Mouse (Mus musculus): ENCODE results near the gene Gm21961. TPM values are rescaled to one million over a fixed set of nuclear protein-coding genes. Genes with fewer than 3 reads are reported as not detected.
"Not testable (repeated sequence)": the region's sequence is repeated elsewhere in the genome, so short reads cannot be mapped to it uniquely, and the experiment has no call there.

Gene Gm21961
- total RNA-seq (2022) = not detected

DNA sequence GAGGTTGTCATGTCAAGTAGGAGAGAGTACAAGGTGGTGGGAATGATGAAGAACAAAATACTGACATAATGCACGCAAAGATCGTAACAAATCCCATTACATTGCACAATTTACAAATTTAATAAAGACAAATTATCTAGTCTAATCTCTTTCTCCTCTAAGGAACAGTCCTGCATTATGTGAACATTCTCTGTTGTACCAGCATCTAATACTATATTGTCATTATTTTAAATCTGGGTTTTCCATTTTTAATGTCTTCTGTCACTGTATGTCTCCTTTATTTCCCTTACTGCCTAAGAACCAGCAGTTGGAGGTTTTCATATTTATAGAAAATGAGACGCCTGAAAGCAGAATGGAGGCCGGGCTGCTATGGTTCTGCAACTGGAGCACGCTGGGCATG lies at the start of gene Gm21961:
Gene Gm21961, minus strand, starts transcription at position 101 of the 400 bp plus-strand sequence.
- no peak for DNase-seq (ENCODE audit: low spot score in 2 of 2)

GRCm38 (mm10) chr15:65041999-65042398 lies 27.3 kb upstream of the Gm21961 start:
- no peak for DNase-seq (ENCODE audit: low spot score in 2 of 2)

DNA sequence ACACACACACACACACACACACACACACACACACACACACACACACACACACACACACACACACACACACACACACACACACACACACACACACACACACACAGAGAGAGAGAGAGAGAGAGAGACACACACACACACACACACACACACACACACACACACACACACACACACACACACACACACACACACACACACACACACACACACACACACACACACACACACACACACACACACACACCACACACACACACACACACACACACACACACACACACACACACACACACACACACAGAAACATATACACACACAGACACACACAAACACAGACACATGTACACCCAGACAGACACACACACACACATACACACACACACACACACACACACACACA lies 24.5 kb upstream of the Gm21961 start:
- DNase-seq (ENCODE audit: low spot score in 2 of 2) = not testable (repeated sequence)

DNA sequence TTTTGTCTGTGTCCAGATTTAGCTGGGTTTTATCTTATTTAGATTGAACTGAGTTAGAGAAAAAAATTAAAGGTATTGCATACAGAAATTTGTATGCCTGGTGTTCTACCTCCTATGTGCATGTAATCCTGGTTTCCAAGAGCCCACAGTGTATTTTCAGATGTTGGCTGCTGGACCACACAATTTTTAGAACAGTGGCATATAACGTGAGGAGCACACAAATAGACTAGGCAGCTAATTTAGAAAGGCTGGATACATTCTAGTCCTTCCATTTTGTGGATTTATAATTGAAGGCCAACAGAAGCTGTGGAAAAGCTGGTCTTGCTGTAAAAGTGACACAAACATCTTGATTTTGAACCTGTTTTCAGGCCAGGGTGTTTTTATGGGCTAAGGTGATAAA lies 3.3 kb upstream of the Gm21961 start:
- no peak for DNase-seq (ENCODE audit: low spot score in 2 of 2)

DNA sequence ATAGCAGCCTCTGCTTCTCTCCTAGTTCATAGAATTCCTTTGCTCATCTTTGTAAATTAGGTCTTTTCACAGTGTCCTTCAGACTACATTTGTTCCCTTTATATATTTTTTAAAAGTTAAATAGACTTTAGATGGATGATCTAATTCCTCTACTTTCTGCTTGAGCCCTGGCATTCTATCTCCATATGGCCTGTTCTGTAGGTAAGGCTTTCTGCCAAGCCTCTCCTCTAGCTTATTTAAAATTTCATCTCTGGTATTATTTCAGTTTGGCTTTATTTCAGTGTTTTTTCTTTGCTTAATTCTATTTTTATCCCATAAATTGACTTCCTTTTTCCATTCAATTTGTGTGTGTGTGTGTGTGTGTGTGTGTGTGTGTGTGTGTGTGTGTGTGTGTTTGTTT lies 8.5 kb downstream of the Gm21961 start:
- no peak for DNase-seq (ENCODE audit: low spot score in 2 of 2)

GRCm38 (mm10) chr15:64994498-64994897 lies 20.2 kb downstream of the Gm21961 start:
- no peak for DNase-seq (ENCODE audit: low spot score in 2 of 2)

DNA sequence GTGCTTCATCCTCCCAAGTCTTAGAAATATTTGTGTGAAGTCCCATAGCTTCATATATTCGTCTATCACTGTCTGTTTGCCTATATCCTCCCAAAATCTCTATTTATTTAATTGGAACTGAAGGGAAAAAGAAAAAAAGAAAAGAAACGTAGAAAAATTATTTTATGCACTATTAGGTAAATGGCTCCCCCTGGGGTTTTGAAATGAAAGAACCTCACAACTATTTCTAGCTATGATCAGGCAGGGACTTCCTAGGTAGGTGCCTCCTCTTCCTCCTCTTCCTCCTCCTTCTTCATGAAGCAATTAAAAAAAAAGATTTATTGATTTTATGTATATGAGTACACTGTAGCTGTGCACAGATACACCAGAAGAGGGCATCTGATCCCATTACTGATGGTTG lies 34.7 kb downstream of the Gm21961 start:
- DNase-seq (ENCODE audit: low spot score in 2 of 2) = no peak

DNA sequence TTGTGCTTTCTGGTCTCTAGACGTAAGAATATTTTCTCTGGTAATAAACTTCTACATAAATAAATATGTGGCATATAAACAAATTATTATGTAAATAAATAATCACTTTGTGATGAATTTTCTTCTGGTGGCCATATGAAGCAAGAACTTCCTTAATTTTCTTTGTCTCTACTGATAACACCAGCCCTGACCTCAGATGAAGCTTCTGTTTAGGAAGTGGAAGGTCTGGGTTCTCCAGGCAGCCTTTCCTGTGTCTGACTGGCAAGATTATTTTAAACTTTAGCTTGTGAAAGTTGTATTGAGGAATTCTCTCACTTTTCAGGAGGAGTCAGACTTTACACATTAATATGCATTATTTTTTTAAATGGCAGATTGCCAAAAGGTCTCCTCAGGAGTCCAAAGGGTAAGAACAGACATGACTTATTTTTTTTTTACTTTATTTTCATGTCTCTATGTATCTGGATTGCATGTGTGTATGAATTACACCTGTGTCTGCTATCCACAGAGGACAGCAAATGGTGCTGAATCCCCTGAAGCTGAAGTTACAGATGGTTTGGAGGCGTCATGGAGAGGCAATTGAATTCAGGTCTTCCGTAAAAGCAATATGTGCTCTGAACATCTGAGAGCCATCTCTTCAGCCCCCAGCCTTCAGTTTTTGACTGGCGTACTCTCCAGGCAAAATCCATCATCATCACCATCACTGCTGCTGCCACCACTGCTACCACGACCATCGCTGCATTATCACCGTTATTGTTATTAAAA lies 38.5 kb downstream of the Gm21961 start:
- DNase-seq (ENCODE audit: low spot score in 2 of 2) = no peak

Other genes with a start within 250 kb of the Gm21961 start
- gene Gm21798, start 197.2 kb downstream of the Gm21961 start, total RNA-seq (2022) = not detected